Mouse (Mus musculus) MN1 (cell line): ENCODE measurements around the gene Fam19a2.

Experiments used
- DNase-seq: peaks from one replicate; pipeline ENCODE4 v3.0.0-alpha.2; 2016; ENCODE audit warnings: low spot score

Fam19a2 gene

GRCm38 (mm10) chr10:123570616-123571188, 306.9 kb downstream of the Fam19a2 start:
- DNase-seq: no peak

- DNase-seq: no peak
Measured at GRCm38 (mm10) chr10:123572342-123573070, 308.7 kb downstream of the Fam19a2 start.

- no peak for DNase-seq
Measured at GRCm38 (mm10) chr10:123577823-123578222, 314.0 kb downstream of the Fam19a2 start.

DNA sequence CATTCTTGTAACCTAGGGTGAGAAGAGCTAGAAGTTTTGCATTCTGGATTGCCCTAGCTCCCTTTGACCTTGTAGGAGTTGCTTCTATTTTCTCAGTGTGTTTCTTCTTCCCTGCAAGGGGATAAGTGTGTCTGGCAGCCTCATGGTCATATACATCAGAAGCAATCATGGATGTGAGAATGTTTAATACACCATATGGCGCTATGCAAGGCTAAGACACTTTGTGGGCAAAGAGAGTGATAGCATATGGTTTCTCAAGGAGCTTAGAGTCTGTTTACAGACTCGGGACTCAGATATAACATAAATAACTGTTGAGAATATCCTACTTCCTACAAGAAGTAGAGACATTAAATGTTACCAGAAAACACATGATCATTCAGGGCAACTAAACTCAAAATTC, 315.2 kb downstream of the Fam19a2 start:
- no peak for DNase-seq

- no peak for DNase-seq
Measured at GRCm38 (mm10) chr10:123595043-123595442, 331.2 kb downstream of the Fam19a2 start.

- DNase-seq: no peak
Measured at GRCm38 (mm10) chr10:123597059-123597458, 333.3 kb downstream of the Fam19a2 start.

DNA sequence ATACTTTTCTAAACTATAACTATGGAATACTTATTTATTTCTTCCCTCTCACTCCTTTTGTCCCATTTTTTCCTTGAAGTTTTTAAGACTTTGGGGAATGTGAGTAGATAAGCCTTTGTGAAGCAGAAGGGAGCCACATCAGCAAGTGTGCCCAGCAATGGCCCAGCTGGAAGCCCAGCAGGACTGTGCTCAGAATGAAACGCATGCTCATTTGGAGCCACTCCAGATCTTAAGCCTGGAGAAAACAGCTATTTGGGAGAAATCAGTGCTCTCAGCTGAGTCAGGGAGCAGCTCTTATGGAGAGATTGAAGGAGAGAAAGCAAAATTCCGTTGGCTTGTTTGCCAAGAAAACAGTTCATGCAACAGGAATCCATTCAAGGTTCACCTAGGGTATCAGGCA, 341.9 kb downstream of the Fam19a2 start:
- no peak for DNase-seq

DNA sequence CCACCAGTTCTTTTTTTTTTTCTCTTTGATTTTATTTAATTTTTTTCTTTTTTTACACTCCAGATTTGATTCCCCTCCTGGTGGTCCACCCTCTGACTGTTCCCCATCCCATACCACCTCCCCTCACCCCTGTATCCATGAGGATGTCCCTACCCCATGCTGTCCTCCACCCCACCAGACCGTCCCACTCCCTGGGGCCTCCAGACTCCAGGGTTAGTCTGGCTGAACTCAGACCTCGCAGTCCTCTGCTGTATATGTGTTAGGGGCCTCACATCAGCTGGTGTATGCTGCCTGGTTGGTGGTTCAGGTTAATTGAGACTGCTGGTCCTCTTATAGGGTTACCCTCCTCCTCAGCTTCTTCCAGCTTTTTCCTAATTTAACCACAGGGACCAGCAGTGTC, 362.9 kb downstream of the Fam19a2 start:
- no peak for DNase-seq

GRCm38 (mm10) chr10:123629248-123629744, 365.5 kb downstream of the Fam19a2 start:
- DNase-seq: no peak

DNA sequence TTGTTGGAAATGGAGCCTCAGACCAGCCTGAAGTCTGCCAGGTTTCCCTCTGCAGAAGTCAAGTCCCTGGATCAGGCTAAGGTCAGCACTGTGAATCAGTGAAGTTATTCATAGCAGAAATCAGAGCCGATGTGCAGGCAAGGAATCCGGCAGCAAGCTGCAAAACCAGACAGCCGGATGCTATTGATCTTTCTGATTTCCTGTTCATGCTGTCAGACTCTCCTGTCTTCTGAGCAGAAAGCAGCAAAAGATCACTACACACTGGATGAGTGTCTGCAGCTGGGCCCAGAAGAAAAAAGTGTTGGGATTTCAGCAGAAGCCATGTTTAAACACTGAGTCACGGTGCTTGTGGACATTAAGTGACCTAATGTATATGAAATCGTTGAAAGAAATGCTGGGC, 368.2 kb downstream of the Fam19a2 start:
- DNase-seq: no peak

DNA sequence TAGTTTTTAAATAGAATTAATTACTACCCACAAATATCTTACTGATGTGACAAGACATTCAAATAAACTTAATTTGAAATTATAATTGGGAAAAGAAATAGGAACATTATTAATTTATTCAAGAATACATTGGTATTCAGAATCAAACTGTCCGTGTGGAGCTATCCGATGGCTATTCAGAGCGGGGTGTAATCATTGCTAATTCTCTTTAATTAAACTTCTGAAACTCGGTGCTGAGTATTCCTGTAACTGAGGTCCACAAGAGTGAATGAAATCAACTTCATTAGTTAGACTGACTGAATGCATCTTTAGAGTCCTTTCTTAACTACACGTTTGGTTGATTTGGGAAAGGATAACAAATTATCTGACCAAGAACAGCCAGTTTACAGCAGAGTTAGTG, 372.9 kb downstream of the Fam19a2 start:
- no peak for DNase-seq

DNA sequence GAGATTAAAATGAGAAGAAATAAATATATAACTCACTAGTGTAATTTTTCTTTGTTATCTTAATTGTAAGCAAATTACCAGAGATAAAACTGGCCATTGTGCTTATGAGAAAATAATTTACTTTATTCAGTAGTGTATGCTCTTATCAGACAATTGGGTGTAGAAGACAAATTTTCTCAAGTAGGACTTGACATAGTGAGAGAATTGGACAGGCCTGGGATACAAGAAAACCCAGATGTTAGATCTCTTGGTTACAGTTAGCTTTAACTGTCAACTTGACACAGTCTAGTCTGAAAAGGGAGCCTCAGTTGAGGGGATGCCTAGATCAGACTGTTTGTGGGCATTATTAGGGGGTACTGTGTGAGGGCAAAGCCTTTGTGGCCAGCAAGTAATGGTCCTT, 373.7 kb downstream of the Fam19a2 start:
- no peak for DNase-seq

GRCm38 (mm10) chr10:123645568-123645967, 381.8 kb downstream of the Fam19a2 start:
- DNase-seq: no peak

- DNase-seq: no peak
Measured at GRCm38 (mm10) chr10:123671208-123671607, 407.4 kb downstream of the Fam19a2 start.

DNA sequence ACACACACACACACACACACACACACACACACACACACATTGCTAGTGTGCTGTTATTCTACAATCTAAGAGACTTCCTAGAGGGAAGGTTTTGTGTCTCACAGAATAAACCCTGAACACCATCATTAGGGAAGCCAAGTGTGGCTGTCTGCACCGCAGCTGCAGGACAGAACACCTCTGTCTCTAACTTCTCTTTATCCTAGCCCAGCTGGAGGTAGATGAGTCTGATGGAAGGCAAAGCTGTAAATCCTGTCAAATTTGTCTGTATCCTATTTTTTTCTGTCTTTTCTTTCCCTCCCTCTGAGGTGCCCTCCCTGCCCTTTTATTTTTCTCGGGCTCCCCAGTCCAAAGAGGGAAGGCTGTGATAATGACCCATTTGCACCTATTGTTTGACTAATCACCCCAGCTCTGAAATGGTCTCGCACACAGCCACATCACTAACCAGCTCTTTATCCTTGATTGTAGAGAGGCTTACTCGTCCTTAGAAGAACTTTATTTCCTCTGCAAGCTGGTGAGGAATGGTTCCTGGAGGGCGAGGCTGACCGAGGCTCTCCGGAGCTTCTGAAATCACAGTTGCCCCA, 414.6 kb downstream of the Fam19a2 start:
- no peak for DNase-seq

GRCm38 (mm10) chr10:123682718-123683255, 419.0 kb downstream of the Fam19a2 start:
- no peak for DNase-seq

GRCm38 (mm10) chr10:123692186-123692925, 428.6 kb downstream of the Fam19a2 start:
- DNase-seq: no peak

GRCm38 (mm10) chr10:123692926-123693224, 429.1 kb downstream of the Fam19a2 start:
- DNase-seq: no peak

- DNase-seq: no peak
Measured at GRCm38 (mm10) chr10:123702595-123702994, 438.8 kb downstream of the Fam19a2 start.

DNA sequence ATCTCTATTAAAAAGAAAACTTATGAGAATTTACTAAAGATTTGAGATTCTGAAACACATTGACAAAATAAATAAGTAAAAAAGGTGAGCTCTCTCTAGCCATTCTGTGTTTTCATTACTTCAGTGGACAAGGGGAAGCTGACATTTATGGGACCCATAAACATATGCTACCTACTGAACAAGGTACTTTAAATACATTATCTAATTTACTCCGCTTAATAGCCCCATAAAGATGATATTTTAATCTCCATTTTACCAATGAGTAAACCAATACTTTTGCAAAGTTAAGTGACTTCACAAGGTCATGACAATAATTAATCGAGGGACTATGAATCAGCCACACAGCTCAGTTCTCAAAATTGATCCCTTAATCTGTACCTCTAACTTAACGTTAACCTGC, 443.2 kb downstream of the Fam19a2 start:
- no peak for DNase-seq

DNA sequence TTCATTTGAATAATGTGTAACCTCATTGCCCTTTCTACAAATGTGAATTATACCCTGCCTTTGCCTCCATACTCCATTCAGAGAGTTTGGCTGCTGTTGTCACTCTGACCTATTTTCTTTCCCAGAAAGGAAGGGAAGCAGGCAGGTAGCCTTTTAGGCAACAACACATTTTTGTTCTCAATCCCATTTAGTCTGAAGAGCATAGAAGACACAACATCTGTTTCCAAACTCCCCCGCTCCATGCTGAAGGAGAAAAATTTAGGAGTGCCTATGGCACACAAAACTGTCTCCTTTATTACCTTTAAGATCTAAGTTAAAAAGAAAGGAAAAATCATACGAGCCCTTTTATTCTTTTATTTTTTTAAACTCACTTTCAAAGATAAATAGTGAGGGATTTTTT, 446.9 kb downstream of the Fam19a2 start:
- DNase-seq: no peak

DNA sequence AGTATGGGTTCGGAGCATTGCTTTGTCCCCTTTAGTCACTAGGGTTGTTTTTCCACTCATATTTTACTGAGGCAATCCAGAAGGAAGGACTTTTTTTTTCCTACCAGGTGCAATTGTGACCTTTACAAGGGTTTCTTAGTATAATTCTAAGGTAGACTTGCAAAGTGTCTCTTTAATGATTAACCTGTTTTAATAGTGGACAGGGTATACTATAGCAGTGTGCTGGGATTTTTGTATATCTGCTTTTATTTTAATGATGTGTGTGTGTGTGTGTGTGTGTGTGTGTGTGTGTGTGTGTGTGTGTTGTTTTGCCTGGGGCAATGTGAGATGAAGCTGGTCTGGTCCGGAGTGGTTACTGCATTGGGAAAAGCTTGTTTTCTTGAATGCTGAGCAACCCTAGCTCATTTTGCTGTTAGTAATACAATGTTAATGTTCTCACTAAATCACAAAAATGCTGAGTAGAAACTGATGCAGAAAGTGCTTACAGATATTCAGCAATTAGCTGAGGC, 458.2 kb downstream of the Fam19a2 start:
- no peak for DNase-seq
